Mouse (Mus musculus) ES-Bruce4 (cell line): ENCODE data around the gene Adgrl2.

ENCODE experiments used
- CTCF ChIP-seq: IDR thresholded peaks from one replicate; pipeline ENCODE4 v1.8.1; 2011; ENCODE audit warnings: low read depth, low read length
- POLR2A ChIP-seq: IDR thresholded peaks from one replicate; pipeline ENCODE4 v1.8.1; 2011; ENCODE audit warnings: low read length; ENCODE audit not compliant: insufficient read depth

DNA sequence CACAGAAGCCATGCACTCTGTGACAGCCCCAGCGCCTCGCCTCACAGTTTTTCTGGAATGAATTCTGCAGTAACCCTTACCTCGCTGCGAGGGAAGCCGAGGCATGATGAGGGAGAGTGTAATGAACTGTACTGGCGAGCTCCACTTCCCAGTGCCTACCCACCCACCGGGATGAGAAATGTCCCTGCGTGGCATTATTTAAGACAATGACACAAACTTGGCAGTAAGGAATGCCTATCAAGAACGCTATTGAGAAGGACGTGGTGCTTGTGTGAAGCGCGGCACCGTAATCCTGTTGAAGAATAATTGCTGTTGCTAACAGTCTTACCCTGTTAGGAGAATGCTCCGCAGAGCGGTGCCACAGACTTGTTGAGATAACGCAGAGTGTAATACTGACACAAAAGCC is 13.2 kb downstream of the Adgrl2 start:
- no peak for TF ChIP-seq CTCF
- TF ChIP-seq POLR2A, result no peak
